Mouse (Mus musculus): ENCODE results near the gene Olfr975.

DNA sequence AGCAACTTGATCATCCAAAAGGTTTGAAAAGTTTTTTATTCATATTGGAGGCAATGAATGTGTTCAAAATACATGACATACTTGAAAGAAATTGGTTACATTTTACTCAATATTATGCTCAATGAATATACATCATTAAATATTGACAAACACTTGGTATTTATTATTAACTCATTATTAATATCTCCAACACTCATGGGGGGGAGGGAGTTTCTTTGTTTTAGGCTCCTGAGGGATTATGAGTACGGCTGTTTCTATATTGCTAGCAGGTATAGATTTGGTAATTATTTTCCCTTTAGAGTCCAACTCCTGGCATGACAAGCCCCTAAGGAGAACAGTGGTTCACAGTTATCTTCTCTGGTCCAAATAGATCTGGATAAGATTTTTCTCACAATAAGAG is 14.6 kb downstream of the Olfr975 start, which contains the start of gene Olfr974:
- TF ChIP-seq CTCF (IDR thresholded peaks at IDR 0.05; ENCODE audit: borderline replicate concordance, control insufficient read depth, extremely low read depth, insufficient read depth, low read length, poor library complexity), result no peak
- TF ChIP-seq POLR2A (IDR thresholded peaks at IDR 0.05; ENCODE audit: control insufficient read depth, extremely low read depth, insufficient read depth, low read length, poor library complexity), result no peak
